Mouse (Mus musculus): Measurements from ENCODE around the gene Exosc5. TPM values are rescaled to one million over a fixed set of nuclear protein-coding genes. Genes with fewer than 3 reads are reported as not detected.

Gene Exosc5
- polyA plus RNA-seq, 1 experiment from 2014 or later, result 64.7 TPM

- no peaks in the 10 kb centered on the region for H3K9me3 ChIP-seq
- no peaks in the 10 kb centered on the region; the same call in 1 of the 2 replicates for H3K36me3 ChIP-seq
- no peak for ATAC-seq (ENCODE audit: insufficient number of reproducible peaks, low FRiP score, low TSS enrichment, low read depth)
- H3K9ac ChIP-seq, result no peak overlapping the region
- no peak overlapping the region for H3K4me2 ChIP-seq
- no peak overlapping the region for H3K4me3 ChIP-seq
- peaks cover 44% of the 10 kb centered on the region for H3K4me1 ChIP-seq
- WGBS, result 68% methylated on average over 7 of the region's 7 CpGs
- no peak overlapping the region for H3K27ac ChIP-seq
- peaks cover 22% of the 10 kb centered on the region for H3K27me3 ChIP-seq
Measured at GRCm38 (mm10) chr7:25683474-25684180, 24.7 kb downstream of the Exosc5 start.

GRCm38 (mm10) chr7:25684659-25685058, 25.7 kb downstream of the Exosc5 start:
- H3K36me3 ChIP-seq, result no peaks in the 10 kb centered on the region; the same call in 1 of the 2 replicates
- H3K4me3 ChIP-seq, result no peak overlapping the region
- no peak overlapping the region for H3K9ac ChIP-seq
- WGBS, result 82% methylated on average over 6 of the region's 6 CpGs
- H3K27ac ChIP-seq, result no peak overlapping the region
- ATAC-seq (ENCODE audit: insufficient number of reproducible peaks, low FRiP score, low TSS enrichment, low read depth), result no peak
- no peak overlapping the region for H3K4me2 ChIP-seq
- H3K27me3 ChIP-seq, result peaks cover 31% of the 10 kb centered on the region
- H3K4me1 ChIP-seq, result peaks cover 54% of the 10 kb centered on the region
- no peaks in the 10 kb centered on the region for H3K9me3 ChIP-seq

- Histone ChIP-seq H3K9ac (no peak overlapping the region), H3K4me2 (peak overlapping the region; percentile 81), H3K4me3 (peak overlapping the region; percentile 67), H3K9me3 (no peaks in the 10 kb centered on the region), H3K4me1 (peaks cover 48% of the 10 kb centered on the region), H3K27me3 (peaks cover 43% of the 10 kb centered on the region), H3K36me3 (no peaks in the 10 kb centered on the region; the same call in 1 of the 2 replicates), H3K27ac (0 out of 2 replicates have a peak overlapping the region, but pooled peaks have one; percentile 54)
- 71% methylated on average over 21 of the region's 21 CpGs for WGBS
- no peak for ATAC-seq (ENCODE audit: insufficient number of reproducible peaks, low FRiP score, low TSS enrichment, low read depth)
Measured at GRCm38 (mm10) chr7:25685926-25686470, 27.0 kb downstream of the Exosc5 start.

- Histone ChIP-seq H3K27ac (peak within 1 kb of the TSS; percentile 76), H3K4me2 (peak within 1 kb of the TSS; percentile 81), H3K4me1 (peaks cover 39% of the 10 kb centered on the region), H3K9me3 (no peaks in the 10 kb centered on the region), H3K27me3 (peaks cover 49% of the 10 kb centered on the region), H3K9ac (peak within 1 kb of the TSS; percentile 69), H3K36me3 (no peaks in the 10 kb centered on the region; the same call in 1 of the 2 replicates), H3K4me3 (peak within 1 kb of the TSS; percentile 67)
- under 1% methylated on average over 52 of the region's 69 CpGs for WGBS
- ATAC-seq (ENCODE audit: insufficient number of reproducible peaks, low FRiP score, low TSS enrichment, low read depth), result peak; percentile 53; the same call in 1 of the 2 replicates
Measured at GRCm38 (mm10) chr7:25686680-25687531, 27.9 kb downstream of the Exosc5 start, which contains the start of gene Tgfb1. Tgfb1 (plus strand) TSS chr7:25687002.

GRCm38 (mm10) chr7:25687811-25688401, 28.9 kb downstream of the Exosc5 start:
- H3K4me2 ChIP-seq, result peak overlapping the region; percentile 81
- ATAC-seq (ENCODE audit: insufficient number of reproducible peaks, low FRiP score, low TSS enrichment, low read depth), result no peak
- peak overlapping the region; percentile 67 for H3K4me3 ChIP-seq
- peak overlapping the region; percentile 69 for H3K9ac ChIP-seq
- peaks cover 49% of the 10 kb centered on the region for H3K27me3 ChIP-seq
- peaks cover 38% of the 10 kb centered on the region for H3K4me1 ChIP-seq
- peak overlapping the region; percentile 76; the same call in 1 of the 2 replicates for H3K27ac ChIP-seq
- WGBS, result under 1% methylated on average over 47 of the region's 47 CpGs
- H3K36me3 ChIP-seq, result peaks cover 2% of the 10 kb centered on the region; the same call in 1 of the 2 replicates
- no peaks in the 10 kb centered on the region for H3K9me3 ChIP-seq

GRCm38 (mm10) chr7:25688810-25689586, 30.0 kb downstream of the Exosc5 start:
- ATAC-seq (ENCODE audit: insufficient number of reproducible peaks, low FRiP score, low TSS enrichment, low read depth), result peak; percentile 25; the same call in 1 of the 2 replicates
- H3K27ac ChIP-seq, result 0 out of 2 replicates have a peak overlapping the region, but pooled peaks have one; percentile 76
- under 1% methylated on average over 52 of the region's 52 CpGs for WGBS

GRCm38 (mm10) chr7:25689603-25690021, 30.6 kb downstream of the Exosc5 start:
- WGBS, result 9% methylated on average over 12 of the region's 12 CpGs
- Histone ChIP-seq H3K4me3 (peak overlapping the region; percentile 67), H3K9ac (no peak overlapping the region), H3K9me3 (no peaks in the 10 kb centered on the region), H3K36me3 (peaks cover 2% of the 10 kb centered on the region; the same call in 1 of the 2 replicates), H3K27ac (no peak overlapping the region), H3K27me3 (peaks cover 49% of the 10 kb centered on the region), H3K4me2 (peak overlapping the region; percentile 81), H3K4me1 (peaks cover 38% of the 10 kb centered on the region)
- no peak for ATAC-seq (ENCODE audit: insufficient number of reproducible peaks, low FRiP score, low TSS enrichment, low read depth)

More at GRCm38 (mm10) chr7:25688810-25689586, 30.0 kb downstream of the Exosc5 start:
- peak overlapping the region; percentile 67 for H3K4me3 ChIP-seq
- H3K9me3 ChIP-seq, result no peaks in the 10 kb centered on the region
- peaks cover 38% of the 10 kb centered on the region for H3K4me1 ChIP-seq
- H3K4me2 ChIP-seq, result peak overlapping the region; percentile 81
- H3K9ac ChIP-seq, result peak overlapping the region; percentile 34
- H3K36me3 ChIP-seq, result peaks cover 2% of the 10 kb centered on the region; the same call in 1 of the 2 replicates
- H3K27me3 ChIP-seq, result peaks cover 49% of the 10 kb centered on the region

GRCm38 (mm10) chr7:25690051-25690450, 31.1 kb downstream of the Exosc5 start:
- Histone ChIP-seq H3K9ac (no peak overlapping the region), H3K4me3 (peak overlapping the region; percentile 67), H3K9me3 (no peaks in the 10 kb centered on the region), H3K4me2 (peak overlapping the region; percentile 81; the same call in 1 of the 2 replicates), H3K27me3 (peaks cover 49% of the 10 kb centered on the region), H3K36me3 (peaks cover 2% of the 10 kb centered on the region; the same call in 1 of the 2 replicates), H3K27ac (no peak overlapping the region), H3K4me1 (peaks cover 38% of the 10 kb centered on the region)
- ATAC-seq (ENCODE audit: insufficient number of reproducible peaks, low FRiP score, low TSS enrichment, low read depth), result no peak
- 37% methylated on average over 5 of the region's 5 CpGs for WGBS

GRCm38 (mm10) chr7:25694104-25694503, 35.1 kb downstream of the Exosc5 start:
- H3K27ac ChIP-seq, result no peak overlapping the region
- no peak for ATAC-seq (ENCODE audit: insufficient number of reproducible peaks, low FRiP score, low TSS enrichment, low read depth)
- no peaks in the 10 kb centered on the region for H3K9me3 ChIP-seq
- H3K27me3 ChIP-seq, result peaks cover 22% of the 10 kb centered on the region
- no peak overlapping the region for H3K4me2 ChIP-seq
- H3K4me3 ChIP-seq, result no peak overlapping the region
- peaks cover 8% of the 10 kb centered on the region for H3K4me1 ChIP-seq
- no peak overlapping the region for H3K9ac ChIP-seq
- H3K36me3 ChIP-seq, result peaks cover 10% of the 10 kb centered on the region; the same call in 1 of the 2 replicates
- 76% methylated on average over 8 of the region's 8 CpGs for WGBS

GRCm38 (mm10) chr7:25699851-25700250, 40.9 kb downstream of the Exosc5 start:
- no peak overlapping the region for H3K27ac ChIP-seq
- H3K9ac ChIP-seq, result no peak overlapping the region
- H3K9me3 ChIP-seq, result no peaks in the 10 kb centered on the region
- ATAC-seq (ENCODE audit: insufficient number of reproducible peaks, low FRiP score, low TSS enrichment, low read depth), result no peak
- no peak overlapping the region for H3K4me3 ChIP-seq
- peaks cover 12% of the 10 kb centered on the region; the same call in 1 of the 2 replicates for H3K36me3 ChIP-seq
- H3K27me3 ChIP-seq, result peaks cover 11% of the 10 kb centered on the region
- H3K4me2 ChIP-seq, result no peak overlapping the region
- H3K4me1 ChIP-seq, result peaks cover 8% of the 10 kb centered on the region
- WGBS, result 60% methylated on average over 13 of the region's 13 CpGs
